Mouse (Mus musculus): ENCODE measurements around the gene Rbms3. TPM values are rescaled to one million over a fixed set of nuclear protein-coding genes. Genes with fewer than 3 reads are reported as not detected.

Gene Rbms3
- total and polyA plus RNA-seq, 3 experiments = not detected

DNA sequence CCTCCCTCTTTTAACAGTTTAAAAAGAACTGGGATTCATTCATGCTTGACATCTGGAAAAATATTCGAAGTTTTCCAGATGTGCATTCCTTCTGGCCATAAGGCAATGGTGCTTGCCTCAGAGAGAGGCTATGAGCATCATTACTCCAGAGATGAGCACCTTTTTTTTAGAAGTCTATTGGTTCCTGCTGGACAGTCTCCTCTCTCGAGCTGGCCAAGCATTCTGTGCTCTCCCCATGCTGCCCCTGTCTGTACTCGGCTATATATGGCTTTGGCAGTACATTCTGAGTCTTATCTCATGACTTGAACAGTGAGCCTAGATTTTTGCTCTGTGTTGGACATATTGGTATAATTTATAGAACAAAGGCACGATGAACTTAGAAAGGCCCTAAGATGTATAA lies 952.6 kb downstream of the Rbms3 start:
- Histone ChIP-seq H3K36me3 (replicated peaks in 1 of 2; ENCODE audit: control insufficient read depth in 1 of 2, insufficient read depth in 1 of 2, low read length in 1 of 2) (no peaks in the 10 kb centered on the region), H3K9ac (ENCODE audit: insufficient read depth, low read depth) (no peak overlapping the region), H3K4me2 (ENCODE audit: insufficient read depth, low read depth, poor library complexity, severe bottlenecking) (no peak overlapping the region), H3K27me3 (replicated peaks) (no peaks in the 10 kb centered on the region), H3K4me1 (ENCODE audit: control insufficient read depth in 1 of 2, insufficient read depth in 2 of 2) (no peaks in the 10 kb centered on the region), H3K27ac (ENCODE audit: insufficient read depth, low read depth) (no peak overlapping the region), H3K9me3 (replicated peaks; ENCODE audit: low read length) (peaks cover 22% of the 10 kb centered on the region), H3K79me2 (replicated peaks; ENCODE audit: control insufficient read depth, extremely low read depth, insufficient read depth, poor library complexity, severe bottlenecking) (no peaks in the 10 kb centered on the region), H3K4me3 (replicated peaks in 1 of 3; ENCODE audit: low read depth in 2 of 3, low read length in 2 of 3, poor library complexity in 1 of 3) (no peak overlapping the region)
- no peak for DNase-seq (ENCODE audit: extremely low read depth)
- dilution Hi-C loops (cut with MboI; ENCODE audit: extremely low pct_ligation_motif_present, extremely low pct_unique_long_range_greater_than_20kb, low sequenced_read_pairs) = no loop called here
- in situ Hi-C loops (cut with MboI; ENCODE audit: low pct_ligation_motif_present, low pct_unique_long_range_greater_than_20kb, low sequenced_read_pairs) = no loop called here
- no peak for TF ChIP-seq USF1 (IDR thresholded peaks at IDR 0.05; ENCODE audit: low read depth, low read length)
- TF ChIP-seq USF2 (conservative IDR thresholded peaks at IDR 0.05; ENCODE audit: low read depth, low read length) = no peak

DNA sequence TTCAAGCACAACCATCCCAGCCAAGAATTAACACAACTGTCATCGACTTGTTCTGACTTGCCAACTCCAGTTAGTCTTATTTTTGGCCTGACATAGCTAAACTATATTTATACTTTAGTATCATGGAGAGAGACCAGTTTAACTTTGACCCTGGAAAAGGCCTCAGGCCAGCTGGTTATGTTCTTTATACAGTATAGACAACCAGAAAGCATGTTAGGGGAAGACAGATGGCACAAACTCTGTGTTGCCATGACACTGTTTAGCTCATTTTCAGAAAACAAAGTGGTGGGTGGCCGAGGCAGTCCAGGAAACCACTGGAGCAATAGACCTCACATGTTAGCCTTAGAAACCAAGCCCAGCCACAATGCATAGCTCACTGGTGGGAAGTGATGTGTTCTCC lies 953.3 kb downstream of the Rbms3 start:
- Histone ChIP-seq H3K79me2 (replicated peaks; ENCODE audit: control insufficient read depth, extremely low read depth, insufficient read depth, poor library complexity, severe bottlenecking) (no peaks in the 10 kb centered on the region), H3K27ac (ENCODE audit: insufficient read depth, low read depth) (no peak overlapping the region), H3K9ac (ENCODE audit: insufficient read depth, low read depth) (no peak overlapping the region), H3K27me3 (replicated peaks) (no peaks in the 10 kb centered on the region), H3K4me2 (ENCODE audit: insufficient read depth, low read depth, poor library complexity, severe bottlenecking) (no peak overlapping the region), H3K4me3 (replicated peaks in 1 of 3; ENCODE audit: low read depth in 2 of 3, low read length in 2 of 3, poor library complexity in 1 of 3) (no peak overlapping the region), H3K4me1 (ENCODE audit: control insufficient read depth in 1 of 2, insufficient read depth in 2 of 2) (no peaks in the 10 kb centered on the region), H3K9me3 (replicated peaks; ENCODE audit: low read length) (peaks cover 22% of the 10 kb centered on the region), H3K36me3 (replicated peaks in 1 of 2; ENCODE audit: control insufficient read depth in 1 of 2, insufficient read depth in 1 of 2, low read length in 1 of 2) (no peaks in the 10 kb centered on the region)
- TF ChIP-seq MYC (IDR thresholded peaks at IDR 0.05; ENCODE audit: low read depth, low read length) = no peak
- no peak for TF ChIP-seq RAD21 (IDR thresholded peaks at IDR 0.05; ENCODE audit: low read depth, low read length)
- TF ChIP-seq POLR2A (IDR thresholded peaks at IDR 0.05; ENCODE audit: low read depth, low read length) = no peak
- TF ChIP-seq CHD1 (IDR thresholded peaks at IDR 0.05; ENCODE audit: low read depth, low read length) = no peak
- TF ChIP-seq ZC3H11A (IDR thresholded peaks at IDR 0.05; ENCODE audit: low read depth, low read length) = no peak
- no peak for TF ChIP-seq POLR2AphosphoS2 (IDR thresholded peaks at IDR 0.05; ENCODE audit: low read depth, low read length)
- no peak for TF ChIP-seq ZKSCAN1 (IDR thresholded peaks at IDR 0.05; ENCODE audit: borderline replicate concordance, low read depth, low read length)
- no peak for TF ChIP-seq PAX5 (IDR thresholded peaks at IDR 0.05; ENCODE audit: low read length)
- no peak for TF ChIP-seq NRF1 (IDR thresholded peaks at IDR 0.05; ENCODE audit: low read depth, low read length)
- TF ChIP-seq MAFK (IDR thresholded peaks at IDR 0.05; ENCODE audit: insufficient replicate concordance, low read length) = no peak
- no peak for TF ChIP-seq E2F4 (IDR thresholded peaks at IDR 0.05; ENCODE audit: insufficient replicate concordance, low read depth, low read length)
- no peak for TF ChIP-seq JUND (conservative IDR thresholded peaks at IDR 0.05; ENCODE audit: low read depth, low read length)
- no peak for TF ChIP-seq GABPA (IDR thresholded peaks at IDR 0.05; ENCODE audit: insufficient replicate concordance, low read depth, low read length)
- no peak for TF ChIP-seq NELFE (IDR thresholded peaks at IDR 0.05; ENCODE audit: low read depth, low read length)
- TF ChIP-seq UBTF (IDR thresholded peaks at IDR 0.05; ENCODE audit: low read depth, low read length) = no peak
- TF ChIP-seq MAZ (IDR thresholded peaks at IDR 0.05; ENCODE audit: low read depth, low read length) = no peak
- dilution Hi-C loops (cut with MboI; ENCODE audit: extremely low pct_ligation_motif_present, extremely low pct_unique_long_range_greater_than_20kb, low sequenced_read_pairs) (no loop called here), in situ Hi-C loops (cut with MboI; ENCODE audit: low pct_ligation_motif_present, low pct_unique_long_range_greater_than_20kb, low sequenced_read_pairs) (no loop called here)
- no peak for DNase-seq (ENCODE audit: extremely low read depth)
